Mouse (Mus musculus): ENCODE data around the gene Gpatch2l. TPM values are rescaled to one million over a fixed set of nuclear protein-coding genes. Genes with fewer than 3 reads are reported as not detected.
A peak's percentile ranks its signal among the peaks of the same experiment; 100 is the strongest.

Gpatch2l gene
- not detected in 2 replicates for polyA plus RNA-seq (2012; ENCODE audit: insufficient read depth, insufficient read length, low replicate concordance, missing spikeins)

DNA sequence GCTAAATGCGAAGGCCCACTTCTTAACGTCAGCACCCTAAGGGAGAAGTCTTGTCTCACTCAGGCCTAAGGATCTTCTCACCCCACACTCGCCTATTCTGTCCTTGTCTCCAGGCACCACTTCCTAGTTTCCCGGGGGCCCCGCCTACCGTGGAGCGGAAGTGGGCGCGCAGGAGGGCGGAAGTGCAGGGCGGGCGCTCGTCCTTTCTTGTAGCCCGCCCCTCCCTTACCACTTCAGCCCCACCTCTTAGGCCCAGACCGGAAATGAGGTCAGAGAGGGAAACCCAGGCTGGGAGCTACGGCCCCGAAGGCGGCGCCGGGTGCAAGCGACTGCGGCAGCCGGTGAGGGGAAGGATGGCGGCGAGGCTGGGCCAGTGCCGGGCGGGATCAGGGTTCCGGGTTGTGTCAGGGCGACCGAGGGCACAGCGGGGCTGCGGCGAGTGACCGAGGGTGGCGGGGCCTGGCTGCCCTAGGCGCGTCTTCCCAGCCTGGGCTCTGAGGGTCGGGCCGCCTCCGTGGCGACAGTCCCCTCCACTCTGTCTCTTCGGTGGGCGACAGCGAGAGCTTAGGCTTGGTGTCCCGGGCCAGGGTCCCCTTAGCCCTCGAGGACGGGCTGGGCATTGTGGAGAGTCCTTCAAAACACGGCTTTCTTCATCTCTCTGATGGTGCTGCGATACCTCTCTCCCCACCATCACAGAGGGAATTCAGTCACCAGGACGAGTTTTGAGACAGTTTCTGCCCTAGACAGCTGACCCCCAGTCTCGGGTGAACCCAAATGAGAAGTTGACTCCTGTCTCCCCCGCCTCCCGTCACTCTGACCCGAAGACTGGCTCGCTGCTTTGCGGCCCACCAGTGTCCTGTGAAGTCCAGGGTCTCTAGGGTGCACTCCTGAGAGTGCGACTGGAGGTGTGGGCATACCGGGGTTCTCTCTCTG lies at the start of gene Gpatch2l:
Gene Gpatch2l (plus strand): TSS at position 255 of the 933 bp plus-strand sequence.
- Histone ChIP-seq H3K4me1 (ENCODE audit: control insufficient read depth, insufficient read depth, low read length) (peaks cover 9% of the 10 kb centered on the region), H3K4me3 (ENCODE audit: insufficient read depth, low read depth, low read length) (peak within 1 kb of the TSS; percentile 85), H3K27ac (ENCODE audit: insufficient read depth, low read depth, low read length) (peak within 1 kb of the TSS; percentile 72)
- WGBS, result under 1% methylated on average over 58 of the region's 58 CpGs
- TF ChIP-seq POLR2A (IDR thresholded peaks at IDR 0.05; ENCODE audit: insufficient read depth, low read depth, low read length) (peak; percentile 79), CTCF (IDR thresholded peaks at IDR 0.05; ENCODE audit: insufficient read depth, low read depth, low read length) (no peak)

DNA sequence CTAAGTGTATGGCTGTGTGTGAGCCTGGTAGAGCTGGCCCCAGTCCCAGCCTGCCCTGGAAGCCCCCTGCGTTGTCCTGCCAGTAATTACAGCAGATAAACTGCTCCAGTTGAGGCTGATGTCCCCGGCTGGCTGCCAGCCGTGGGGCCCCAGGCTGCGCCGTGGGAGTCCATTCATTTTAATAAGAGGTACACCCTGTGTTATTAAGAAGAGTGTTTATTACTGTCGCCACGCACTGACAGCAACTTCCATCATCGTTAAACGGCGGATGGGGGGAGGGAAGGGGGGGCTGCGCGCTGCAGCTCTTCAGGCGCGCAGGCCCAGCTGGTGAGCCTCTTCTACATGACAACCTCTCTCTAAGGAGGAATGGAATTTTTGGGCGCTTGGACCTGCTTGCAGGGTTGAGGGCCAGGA lies 49.6 kb upstream of the Gpatch2l start:
- TF ChIP-seq POLR2A (IDR thresholded peaks at IDR 0.05; ENCODE audit: insufficient read depth, low read depth, low read length) (no peak), CTCF (IDR thresholded peaks at IDR 0.05; ENCODE audit: insufficient read depth, low read depth, low read length) (no peak)
- H3K27ac ChIP-seq (ENCODE audit: insufficient read depth, low read depth, low read length), result no peak overlapping the region
- WGBS, result 27% methylated on average over 15 of the region's 15 CpGs

DNA sequence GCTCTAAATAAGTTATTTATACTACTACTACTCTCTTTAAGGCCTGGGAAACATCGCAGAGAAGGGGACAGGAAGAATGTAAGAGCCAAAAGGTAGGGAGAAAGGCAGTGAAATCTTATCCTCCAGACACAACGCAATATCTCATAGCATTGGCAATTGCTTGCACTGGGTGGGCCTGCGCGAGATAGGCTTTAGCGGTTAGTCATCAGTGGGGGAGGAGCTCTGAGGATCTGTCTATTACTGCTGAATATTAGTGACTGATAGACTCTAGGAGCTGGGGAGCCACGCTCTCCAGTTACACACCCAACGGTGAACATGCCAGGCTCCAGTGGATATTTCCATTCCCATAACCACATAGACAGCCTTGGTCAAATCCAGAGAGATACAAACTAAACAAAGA lies 44.7 kb upstream of the Gpatch2l start:
- no peak overlapping the region for H3K4me3 ChIP-seq (ENCODE audit: insufficient read depth, low read depth, low read length)
- H3K27ac ChIP-seq (ENCODE audit: insufficient read depth, low read depth, low read length), result no peak overlapping the region
- TF ChIP-seq POLR2A (IDR thresholded peaks at IDR 0.05; ENCODE audit: insufficient read depth, low read depth, low read length) (no peak), CTCF (IDR thresholded peaks at IDR 0.05; ENCODE audit: insufficient read depth, low read depth, low read length) (no peak)
- H3K4me1 ChIP-seq (ENCODE audit: control insufficient read depth, insufficient read depth, low read length), result peaks cover 7% of the 10 kb centered on the region
- WGBS, result 94% methylated on average over 7 of the region's 7 CpGs

More for the DNA sequence above, 49.6 kb upstream of the Gpatch2l start:
- Histone ChIP-seq H3K4me3 (ENCODE audit: insufficient read depth, low read depth, low read length) (no peak overlapping the region), H3K4me1 (ENCODE audit: control insufficient read depth, insufficient read depth, low read length) (peaks cover 19% of the 10 kb centered on the region)

DNA sequence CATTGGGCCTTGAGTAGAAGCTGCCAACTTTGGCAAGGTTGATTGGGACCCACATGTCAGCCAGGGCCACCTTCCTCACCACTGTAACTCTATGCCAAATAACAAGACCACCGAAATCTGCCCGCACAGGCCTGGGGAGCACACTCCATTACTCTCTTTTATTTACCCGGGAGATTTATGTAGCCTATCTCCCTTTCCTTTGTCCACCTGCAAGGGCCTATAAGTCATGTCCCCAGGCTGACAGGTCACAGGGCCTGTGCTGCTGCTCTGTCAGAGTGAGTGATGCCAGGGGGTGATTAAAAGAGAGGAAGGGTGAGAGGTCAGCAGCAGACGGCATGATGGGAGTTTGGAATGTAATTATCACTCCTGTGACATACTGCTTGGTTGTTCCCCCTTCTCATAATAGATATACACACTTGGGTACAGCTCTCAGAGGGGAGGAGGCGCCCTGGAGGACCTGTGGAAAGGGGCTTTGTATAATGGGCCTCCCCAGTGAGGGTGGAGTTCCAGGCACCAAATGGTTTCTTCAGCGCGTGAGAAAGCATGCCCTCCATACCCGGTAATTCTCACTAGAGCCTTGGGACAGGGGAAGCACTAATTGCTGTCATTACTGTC lies 38.1 kb upstream of the Gpatch2l start:
- Histone ChIP-seq H3K4me3 (ENCODE audit: insufficient read depth, low read depth, low read length) (no peak overlapping the region), H3K4me1 (ENCODE audit: control insufficient read depth, insufficient read depth, low read length) (no peaks in the 10 kb centered on the region), H3K27ac (ENCODE audit: insufficient read depth, low read depth, low read length) (no peak overlapping the region)
- WGBS, result 90% methylated on average over 8 of the region's 8 CpGs
- TF ChIP-seq POLR2A (IDR thresholded peaks at IDR 0.05; ENCODE audit: insufficient read depth, low read depth, low read length) (no peak), CTCF (IDR thresholded peaks at IDR 0.05; ENCODE audit: insufficient read depth, low read depth, low read length) (no peak)

DNA sequence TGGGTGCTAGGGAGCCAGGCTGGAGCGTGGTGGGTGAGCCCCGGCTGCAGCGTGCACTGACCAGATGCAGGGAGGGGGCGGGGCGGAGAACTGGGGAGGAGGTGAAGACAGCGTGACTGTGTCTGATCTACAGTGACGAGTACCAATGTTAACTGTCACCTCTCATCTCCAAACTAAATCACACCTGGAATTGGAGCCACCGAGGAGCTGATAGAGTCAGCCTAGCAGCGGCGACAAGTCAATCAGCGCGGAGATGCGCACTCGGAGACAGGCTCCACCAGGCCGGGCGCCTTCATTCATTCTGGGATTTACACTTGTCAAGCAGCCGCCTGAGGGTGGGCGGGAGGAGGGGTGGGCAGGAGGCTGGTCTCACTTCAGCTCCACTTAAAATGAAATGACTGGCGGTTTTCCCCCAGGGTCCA lies 30.5 kb upstream of the Gpatch2l start:
- 14% methylated on average over 19 of the region's 19 CpGs for WGBS
- Histone ChIP-seq H3K4me3 (ENCODE audit: insufficient read depth, low read depth, low read length) (no peak overlapping the region), H3K4me1 (ENCODE audit: control insufficient read depth, insufficient read depth, low read length) (peaks cover 8% of the 10 kb centered on the region; the same call in 1 of the 2 replicates), H3K27ac (ENCODE audit: insufficient read depth, low read depth, low read length) (no peak overlapping the region)
- no peak for TF ChIP-seq CTCF (IDR thresholded peaks at IDR 0.05; ENCODE audit: insufficient read depth, low read depth, low read length)
- TF ChIP-seq POLR2A (IDR thresholded peaks at IDR 0.05; ENCODE audit: insufficient read depth, low read depth, low read length), result no peak

DNA sequence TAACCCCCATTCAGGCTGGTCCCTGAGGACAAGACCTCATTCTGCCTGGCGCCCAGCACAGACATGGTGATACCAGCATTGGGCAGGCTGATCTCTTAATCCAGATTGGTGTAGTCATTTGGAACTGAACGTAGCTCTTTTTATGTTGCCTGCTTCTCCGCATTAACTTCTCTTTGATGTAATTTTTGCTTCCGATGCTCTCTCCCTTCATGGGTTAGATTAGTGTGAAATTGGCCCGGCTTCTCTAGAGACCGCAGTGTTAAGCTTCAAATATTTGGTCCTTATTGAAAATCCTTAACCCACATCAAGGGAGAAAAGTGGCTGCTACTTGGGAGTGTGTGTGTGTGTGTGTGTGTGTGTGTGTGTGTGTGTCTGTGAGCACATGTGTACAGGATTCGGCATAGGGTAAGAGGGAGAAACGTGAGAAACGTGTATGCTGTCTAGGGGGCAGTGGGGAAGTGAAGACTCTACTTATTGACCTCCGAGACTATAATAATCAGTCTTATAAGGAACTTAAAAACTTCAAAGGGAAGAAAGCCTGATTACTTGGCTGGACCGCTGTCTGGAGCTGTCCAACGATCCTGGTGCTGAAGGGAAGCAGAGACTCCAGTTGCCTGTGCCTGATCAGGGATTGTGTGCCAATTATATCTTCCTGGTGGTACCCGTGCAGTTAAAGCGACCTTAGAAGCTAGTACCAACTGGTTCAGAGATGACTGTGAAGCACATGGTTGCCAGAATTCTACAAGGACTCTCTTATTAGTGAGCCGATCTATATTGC lies 28.8 kb upstream of the Gpatch2l start:
- Histone ChIP-seq H3K4me1 (ENCODE audit: control insufficient read depth, insufficient read depth, low read length) (peaks cover 15% of the 10 kb centered on the region; the same call in 1 of the 2 replicates), H3K27ac (ENCODE audit: insufficient read depth, low read depth, low read length) (no peak overlapping the region), H3K4me3 (ENCODE audit: insufficient read depth, low read depth, low read length) (no peak overlapping the region)
- WGBS, result 73% methylated on average over 15 of the region's 15 CpGs
- TF ChIP-seq CTCF (IDR thresholded peaks at IDR 0.05; ENCODE audit: insufficient read depth, low read depth, low read length) (no peak), POLR2A (IDR thresholded peaks at IDR 0.05; ENCODE audit: insufficient read depth, low read depth, low read length) (no peak)

DNA sequence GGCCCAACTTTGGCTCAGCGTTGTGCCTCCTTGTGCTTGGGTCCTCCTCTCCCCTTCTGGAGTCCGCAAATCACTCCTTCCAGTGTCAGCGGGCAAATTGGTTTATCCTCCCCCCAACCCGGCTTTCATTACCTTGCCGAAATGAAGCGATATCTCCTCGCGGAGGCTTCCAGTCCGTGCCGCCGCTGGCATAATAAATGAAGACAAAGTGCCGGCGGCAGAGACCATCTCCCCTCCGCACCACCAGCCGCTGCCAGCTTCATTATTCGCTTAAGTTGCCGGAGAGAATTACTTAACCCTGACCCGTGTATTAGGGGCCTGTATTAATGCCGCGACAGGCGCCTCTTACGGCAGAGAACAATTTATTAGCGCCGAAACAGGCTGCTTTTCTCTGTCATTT lies 27.5 kb upstream of the Gpatch2l start:
- TF ChIP-seq POLR2A (IDR thresholded peaks at IDR 0.05; ENCODE audit: insufficient read depth, low read depth, low read length), result no peak
- no peak for TF ChIP-seq CTCF (IDR thresholded peaks at IDR 0.05; ENCODE audit: insufficient read depth, low read depth, low read length)
- Histone ChIP-seq H3K4me1 (ENCODE audit: control insufficient read depth, insufficient read depth, low read length) (peaks cover 15% of the 10 kb centered on the region; the same call in 1 of the 2 replicates), H3K27ac (ENCODE audit: insufficient read depth, low read depth, low read length) (no peak overlapping the region), H3K4me3 (ENCODE audit: insufficient read depth, low read depth, low read length) (no peak overlapping the region)
- WGBS, result 21% methylated on average over 24 of the region's 24 CpGs

DNA sequence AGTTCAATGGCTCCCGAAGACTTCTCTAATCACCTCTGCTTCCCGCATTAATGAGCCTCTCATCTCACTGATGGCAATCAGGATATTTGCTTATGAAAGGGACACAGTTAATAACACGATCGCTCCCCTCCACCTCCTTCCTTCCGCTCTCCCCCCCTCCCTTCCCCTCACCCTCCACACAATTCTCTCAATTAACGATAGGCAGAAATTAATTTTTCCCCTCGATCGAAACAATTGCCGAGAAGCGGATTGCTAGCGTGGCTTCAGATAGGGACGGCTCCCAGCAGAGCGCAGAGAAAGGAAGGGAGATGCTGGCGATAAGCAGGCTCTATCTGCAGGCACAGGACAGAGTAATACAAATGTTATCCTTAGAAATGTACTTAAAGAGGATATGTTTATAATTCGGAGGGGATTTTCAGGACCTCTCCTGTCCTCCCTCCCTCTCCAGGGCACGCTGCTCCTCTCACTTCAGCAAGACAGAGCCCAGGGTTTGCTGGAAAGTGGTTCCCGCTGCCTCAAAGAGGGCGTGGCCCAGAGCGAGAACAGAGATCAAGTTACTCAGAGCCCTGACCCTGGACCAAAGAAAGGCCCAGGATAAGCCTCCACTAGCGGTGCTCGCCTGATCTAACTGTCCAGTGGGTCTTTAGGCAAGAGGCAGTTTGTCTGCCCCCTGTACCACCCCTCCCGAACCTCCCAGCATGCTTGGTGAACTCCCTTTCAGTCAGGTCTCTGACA lies 24.8 kb upstream of the Gpatch2l start:
- no peak for TF ChIP-seq CTCF (IDR thresholded peaks at IDR 0.05; ENCODE audit: insufficient read depth, low read depth, low read length)
- TF ChIP-seq POLR2A (IDR thresholded peaks at IDR 0.05; ENCODE audit: insufficient read depth, low read depth, low read length), result no peak
- peak overlapping the region; percentile 35 for H3K4me3 ChIP-seq (ENCODE audit: insufficient read depth, low read depth, low read length)
- H3K27ac ChIP-seq (ENCODE audit: insufficient read depth, low read depth, low read length), result no peak overlapping the region
- peaks cover 20% of the 10 kb centered on the region for H3K4me1 ChIP-seq (ENCODE audit: control insufficient read depth, insufficient read depth, low read length)
- 7% methylated on average over 22 of the region's 22 CpGs for WGBS
